Mouse (Mus musculus): ENCODE measurements around the gene Enpp7. TPM values are rescaled to one million over a fixed set of nuclear protein-coding genes. Genes with fewer than 3 reads are reported as not detected.

Enpp7 gene
- total RNA-seq (2021), result not detected
- long read RNA-seq, experiment 1, result 0 reads
- long read RNA-seq, experiment 2, result 0 reads

GRCm38 (mm10) chr11:118987999-118988398 lies at the start of gene Enpp7:
Gene Enpp7 (plus strand): TSS chr11:118988188.
- no peak for TF ChIP-seq CTCF (IDR thresholded peaks at IDR 0.05)
- H3K27ac ChIP-seq, result no peak within 1 kb of the TSS
- no peak for DNase-seq
- no peak within 1 kb of the TSS for H3K4me3 ChIP-seq
- intact Hi-C loops (cut with DNase I), result no loop called here

- DNase-seq, result no peak
- TF ChIP-seq CTCF (IDR thresholded peaks at IDR 0.05), result no peak
- intact Hi-C loops (cut with DNase I), result no loop called here
Observed at GRCm38 (mm10) chr11:118939731-118940130, 48.3 kb upstream of the Enpp7 start.

GRCm38 (mm10) chr11:118940539-118940938 lies 47.4 kb upstream of the Enpp7 start:
- peak; percentile 29 for DNase-seq
- no peak for TF ChIP-seq CTCF (IDR thresholded peaks at IDR 0.05)
- no peak overlapping the region for H3K4me3 ChIP-seq
- intact Hi-C loops (cut with DNase I), result no loop called here
- H3K27ac ChIP-seq, result no peak overlapping the region

More at GRCm38 (mm10) chr11:118939731-118940130, 48.3 kb upstream of the Enpp7 start:
- no peak overlapping the region for H3K27ac ChIP-seq
- no peak overlapping the region for H3K4me3 ChIP-seq

- Histone ChIP-seq H3K27ac (no peak overlapping the region), H3K4me3 (no peak overlapping the region)
- no peak for DNase-seq
- intact Hi-C loops (cut with DNase I), result no loop called here
- TF ChIP-seq CTCF (IDR thresholded peaks at IDR 0.05), result no peak
Observed at GRCm38 (mm10) chr11:118941268-118941667, 46.7 kb upstream of the Enpp7 start.

- TF ChIP-seq CTCF (IDR thresholded peaks at IDR 0.05), result no peak
- Histone ChIP-seq H3K4me3 (no peak overlapping the region), H3K27ac (no peak overlapping the region)
- intact Hi-C loops (cut with DNase I), result no loop called here
- no peak for DNase-seq
Observed at GRCm38 (mm10) chr11:118945868-118946267, 42.1 kb upstream of the Enpp7 start.

GRCm38 (mm10) chr11:118955016-118955415 lies 33.0 kb upstream of the Enpp7 start:
- DNase-seq, result no peak
- TF ChIP-seq CTCF (IDR thresholded peaks at IDR 0.05), result no peak
- H3K27ac ChIP-seq, result no peak overlapping the region
- intact Hi-C loops (cut with DNase I), result no loop called here
- H3K4me3 ChIP-seq, result no peak overlapping the region

GRCm38 (mm10) chr11:118957070-118957471 lies 30.9 kb upstream of the Enpp7 start:
- peak; percentile 65 for DNase-seq
- H3K27ac ChIP-seq, result no peak overlapping the region
- no peak for TF ChIP-seq CTCF (IDR thresholded peaks at IDR 0.05)
- intact Hi-C loops (cut with DNase I), result no loop called here
- peak overlapping the region; percentile 13; the same call in 1 of the 2 replicates for H3K4me3 ChIP-seq

- H3K27ac ChIP-seq, result no peak overlapping the region
- no peak overlapping the region for H3K4me3 ChIP-seq
- TF ChIP-seq CTCF (IDR thresholded peaks at IDR 0.05), result no peak
- DNase-seq, result no peak
- intact Hi-C loops (cut with DNase I), result no loop called here
Observed at GRCm38 (mm10) chr11:118960649-118961048, 27.3 kb upstream of the Enpp7 start.

GRCm38 (mm10) chr11:118962478-118962877 lies 25.5 kb upstream of the Enpp7 start:
- Histone ChIP-seq H3K4me3 (no peak overlapping the region), H3K27ac (no peak overlapping the region)
- TF ChIP-seq CTCF (IDR thresholded peaks at IDR 0.05), result no peak
- DNase-seq, result no peak
- intact Hi-C loops (cut with DNase I), result no loop called here

- TF ChIP-seq CTCF (IDR thresholded peaks at IDR 0.05), result no peak
- Histone ChIP-seq H3K27ac (no peak overlapping the region), H3K4me3 (no peak overlapping the region)
- intact Hi-C loops (cut with DNase I), result no loop called here
- no peak for DNase-seq
Observed at GRCm38 (mm10) chr11:118963926-118964325, 24.1 kb upstream of the Enpp7 start.

- Histone ChIP-seq H3K27ac (no peak overlapping the region), H3K4me3 (no peak overlapping the region)
- TF ChIP-seq CTCF (IDR thresholded peaks at IDR 0.05), result no peak
- intact Hi-C loops (cut with DNase I), result no loop called here
- DNase-seq, result no peak
Observed at GRCm38 (mm10) chr11:118965078-118965477, 22.9 kb upstream of the Enpp7 start.

GRCm38 (mm10) chr11:118971470-118972034 lies 16.4 kb upstream of the Enpp7 start:
- peak; percentile 36 for DNase-seq
- H3K4me3 ChIP-seq, result no peak overlapping the region
- TF ChIP-seq CTCF (IDR thresholded peaks at IDR 0.05), result peak; percentile 66
- intact Hi-C loops (cut with DNase I), result loop anchor here (10.0 kb wide), 1 partner anchor 227 kb away; no protein-coding TSS in a partner anchor
- H3K27ac ChIP-seq, result no peak overlapping the region

GRCm38 (mm10) chr11:118972431-118973377 lies 15.3 kb upstream of the Enpp7 start:
- TF ChIP-seq CTCF (IDR thresholded peaks at IDR 0.05), result no peak
- no peak for DNase-seq
- intact Hi-C loops (cut with DNase I), result loop anchor here (10.0 kb wide), 1 partner anchor 228 kb away; no protein-coding TSS in a partner anchor
- H3K4me3 ChIP-seq, result no peak overlapping the region
- no peak overlapping the region for H3K27ac ChIP-seq
